Mouse (Mus musculus): ENCODE measurements at regions not wholly inside any gene's neighbourhood (a gene's known extent, or its start where the extent isn't known, plus 50 kb on each side); places are given as distances from the start of the nearest gene placed in this dataset.

- in situ Hi-C loops (cut with MboI, MseI), result no loop called here
Measured at GRCm38 (mm10) chr13:54847764-54848183, 58.6 kb downstream of the Tspan17 start.

DNA sequence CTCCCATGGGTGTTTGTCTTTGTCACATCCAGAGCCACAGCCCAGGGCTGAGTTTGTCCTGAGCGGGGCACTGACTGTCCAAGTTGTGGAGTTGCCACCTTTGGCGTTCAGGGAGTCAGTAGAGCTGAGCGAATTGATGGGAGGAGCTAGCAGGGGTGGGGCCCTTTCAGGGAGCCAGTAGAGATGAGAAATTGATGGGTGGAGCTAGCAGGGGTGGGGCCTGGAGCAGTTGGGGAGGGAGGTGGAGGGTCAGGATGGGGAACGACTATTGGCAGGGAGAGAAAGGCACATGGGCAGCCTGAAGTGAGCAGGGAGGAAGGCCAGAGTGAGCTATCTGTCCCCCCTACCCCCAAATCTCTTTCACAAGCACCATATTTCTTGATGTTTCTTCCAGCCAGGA, 62.0 kb downstream of the Tspan17 start:
- in situ Hi-C loops (cut with MboI, MseI), result no loop called here

DNA sequence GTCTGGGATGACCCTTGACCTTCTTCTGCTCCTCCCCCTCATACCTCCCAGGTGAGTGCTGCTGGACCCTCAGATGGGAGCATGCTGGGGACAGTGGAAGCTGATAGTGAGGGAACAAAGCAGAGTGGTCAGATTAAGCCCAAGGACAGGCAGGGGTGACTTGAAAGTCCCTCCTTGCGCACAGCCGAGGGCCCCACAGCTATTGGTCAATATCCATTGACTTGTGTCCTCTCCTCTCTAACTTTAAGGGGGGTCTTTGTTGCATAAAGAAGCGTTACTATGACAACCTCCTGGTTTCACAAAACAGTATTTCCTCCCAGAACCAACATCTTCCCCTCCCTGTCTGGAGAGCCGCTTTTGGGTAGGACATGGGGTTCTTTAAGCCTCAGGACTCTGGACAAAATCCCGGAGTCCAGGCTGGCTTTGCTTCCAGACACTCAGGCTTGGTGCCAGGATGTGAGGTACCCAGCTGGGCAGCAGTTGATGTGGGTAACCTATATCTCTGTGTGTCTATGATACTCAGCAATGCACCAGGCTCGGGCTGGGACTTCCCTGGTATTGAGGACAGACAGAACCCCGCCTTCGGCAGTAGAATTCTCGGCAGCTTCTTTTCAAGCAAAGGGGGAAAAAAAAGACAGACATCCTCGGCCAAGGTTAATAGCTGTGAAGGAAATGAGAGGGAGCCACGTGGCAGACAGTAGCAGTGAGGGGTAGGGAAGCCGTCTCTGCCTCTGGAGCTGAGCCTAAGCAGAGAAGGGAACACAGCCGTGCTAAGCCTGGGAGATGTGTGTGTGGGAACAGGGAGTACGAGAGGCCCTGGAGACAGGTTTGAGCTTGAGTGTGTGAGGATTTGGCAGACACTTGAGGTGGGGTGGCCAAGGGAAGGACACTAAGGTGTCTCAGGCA, 66.4 kb downstream of the Tspan17 start:
- in situ Hi-C loops (cut with MboI, MseI), result no loop called here

GRCm38 (mm10) chr13:54862931-54863330, 73.8 kb downstream of the Tspan17 start:
- in situ Hi-C loops (cut with MboI, MseI), result no loop called here

- in situ Hi-C loops (cut with MboI, MseI), result no loop called here
Measured at GRCm38 (mm10) chr13:54864048-54864447, 74.9 kb downstream of the Tspan17 start.

DNA sequence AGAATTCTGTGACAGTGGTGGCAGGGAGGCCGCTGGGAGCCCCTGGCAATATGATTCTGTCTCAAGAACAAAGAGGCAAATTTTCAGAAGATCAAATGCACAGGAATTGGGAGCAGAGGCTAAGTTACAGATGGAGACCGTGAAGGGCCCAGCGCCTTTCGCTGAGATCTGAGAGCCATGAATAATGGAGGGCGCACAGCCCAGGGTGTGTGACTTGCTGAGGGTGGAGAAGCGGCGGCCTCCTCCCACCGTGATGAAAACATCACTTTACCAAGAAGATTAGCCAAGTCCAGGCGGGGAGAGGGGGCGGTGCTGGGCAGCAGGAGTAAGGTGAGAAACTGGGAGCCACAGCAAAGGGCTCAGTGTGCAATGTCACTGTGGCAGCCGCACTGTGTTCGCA, 77.2 kb upstream of the Unc5a start:
- in situ Hi-C loops (cut with MboI, MseI), result no loop called here

GRCm38 (mm10) chr13:54873882-54874281, 75.3 kb upstream of the Unc5a start:
- in situ Hi-C loops (cut with MboI, MseI), result no loop called here

DNA sequence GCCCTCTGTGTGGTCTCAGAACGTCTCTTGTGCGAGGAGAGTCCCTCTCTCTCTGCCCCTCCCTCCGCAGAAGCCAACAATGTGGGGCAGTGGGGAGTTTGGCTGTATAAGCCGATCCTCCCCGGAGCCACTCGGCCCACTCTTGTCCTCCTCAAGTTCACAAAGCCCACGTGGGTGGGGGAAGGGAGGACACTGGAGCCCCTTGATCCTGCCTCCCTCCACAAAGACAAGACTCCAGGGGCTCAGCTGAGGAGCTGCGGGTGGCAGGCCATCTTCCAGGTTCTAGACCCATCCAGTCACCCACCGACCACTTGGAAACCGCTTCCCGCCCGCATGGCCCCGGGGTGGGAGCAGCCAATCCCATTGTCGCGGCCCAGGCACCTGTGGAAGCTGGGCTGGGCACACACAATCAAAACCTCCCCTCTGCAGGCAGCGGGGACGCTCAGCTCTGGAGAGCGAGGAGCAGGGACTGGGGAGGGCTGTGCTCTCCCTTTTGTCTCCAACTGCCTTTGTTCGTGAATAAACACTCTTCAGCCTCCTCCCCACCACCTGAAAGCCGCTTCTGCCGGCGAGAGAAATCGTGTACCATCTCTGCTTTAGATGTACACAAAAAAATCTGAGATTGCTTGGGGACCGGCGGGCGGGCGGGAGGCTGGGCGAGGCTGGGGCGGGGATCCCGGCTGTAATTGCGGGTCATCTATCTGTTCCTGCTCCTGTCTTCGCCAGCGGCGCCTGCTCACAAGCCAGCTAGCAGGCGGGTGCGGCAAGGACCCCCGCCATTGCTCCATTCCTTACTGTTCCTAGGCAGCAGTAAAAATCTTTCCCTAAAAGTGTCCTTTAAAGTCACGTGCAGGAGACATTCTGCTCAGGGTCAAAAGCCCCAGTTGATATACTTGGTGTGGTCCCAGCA, 74.7 kb upstream of the Unc5a start:
- in situ Hi-C loops (cut with MboI, MseI), result no loop called here

GRCm38 (mm10) chr13:54876556-54876955, 72.7 kb upstream of the Unc5a start:
- in situ Hi-C loops (cut with MboI, MseI), result no loop called here

GRCm38 (mm10) chr13:54877656-54878055, 71.6 kb upstream of the Unc5a start:
- in situ Hi-C loops (cut with MboI, MseI), result no loop called here

- in situ Hi-C loops (cut with MboI, MseI), result no loop called here
Measured at GRCm38 (mm10) chr13:54879325-54879724, 69.9 kb upstream of the Unc5a start.

GRCm38 (mm10) chr13:54880204-54880603, 69.0 kb upstream of the Unc5a start:
- in situ Hi-C loops (cut with MboI, MseI), result no loop called here

- in situ Hi-C loops (cut with MboI, MseI), result no loop called here
Measured at GRCm38 (mm10) chr13:54882781-54883180, 66.4 kb upstream of the Unc5a start.

GRCm38 (mm10) chr13:54883748-54884708, 65.2 kb upstream of the Unc5a start:
- in situ Hi-C loops (cut with MboI, MseI), result no loop called here

GRCm38 (mm10) chr13:54884709-54885460, 64.3 kb upstream of the Unc5a start:
- in situ Hi-C loops (cut with MboI, MseI), result loop anchor here (5.0 kb wide), 1 partner anchor 83 kb away; no protein-coding TSS in a partner anchor

GRCm38 (mm10) chr13:54887366-54887921, 61.8 kb upstream of the Unc5a start:
- in situ Hi-C loops (cut with MboI, MseI), result loop anchor here (5.0 kb wide), 1 partner anchor 85 kb away; no protein-coding TSS in a partner anchor

- in situ Hi-C loops (cut with MboI, MseI), result loop anchor here (5.0 kb wide), 1 partner anchor 86 kb away; no protein-coding TSS in a partner anchor
Measured at GRCm38 (mm10) chr13:54888021-54888420, 61.2 kb upstream of the Unc5a start.

- in situ Hi-C loops (cut with MboI, MseI), result loop anchor here (5.0 kb wide), 1 partner anchor 88 kb away; no protein-coding TSS in a partner anchor
Measured at GRCm38 (mm10) chr13:54889684-54890399, 59.4 kb upstream of the Unc5a start.

DNA sequence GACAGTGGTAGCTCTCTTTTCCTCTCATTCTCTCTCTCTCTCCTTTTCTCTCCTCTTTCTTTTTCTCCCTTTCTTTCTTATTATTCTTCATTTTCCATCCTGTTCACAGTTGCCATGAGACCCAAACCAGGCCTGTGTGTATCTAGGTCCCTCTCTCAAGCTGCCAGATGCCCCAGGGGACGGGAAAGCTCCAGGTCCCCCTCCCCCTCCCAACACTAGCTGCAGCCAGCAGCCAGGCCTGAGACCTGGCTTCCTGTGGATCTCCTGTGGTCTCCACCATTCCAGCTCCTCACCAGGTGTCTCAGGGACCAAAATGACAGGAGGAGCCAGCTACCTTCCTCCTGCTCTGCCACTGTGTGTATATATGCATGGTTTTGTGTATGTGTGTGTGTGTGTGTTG, 56.6 kb upstream of the Unc5a start:
- in situ Hi-C loops (cut with MboI, MseI), result no loop called here

Measured in regulatory T cell (primary cell).